Mouse (Mus musculus) frontal cortex, adult (tissue): ENCODE results near the gene Ube2j1.

Experiments
- ATAC-seq: cut with Nextera tagmentation; 2 replicates; pipeline ENCODE4 v1.9.2; 2017; ENCODE audit warnings: mild to moderate bottlenecking, moderate library complexity, mixed read lengths; ENCODE audit not compliant: low TSS enrichment

Gene Ube2j1

GRCm38 (mm10) chr4:33070326-33070725, 39.1 kb downstream of the Ube2j1 start:
- no peak for ATAC-seq

- ATAC-seq, result no peak
Measured at GRCm38 (mm10) chr4:33071337-33071736, 40.1 kb downstream of the Ube2j1 start.

DNA sequence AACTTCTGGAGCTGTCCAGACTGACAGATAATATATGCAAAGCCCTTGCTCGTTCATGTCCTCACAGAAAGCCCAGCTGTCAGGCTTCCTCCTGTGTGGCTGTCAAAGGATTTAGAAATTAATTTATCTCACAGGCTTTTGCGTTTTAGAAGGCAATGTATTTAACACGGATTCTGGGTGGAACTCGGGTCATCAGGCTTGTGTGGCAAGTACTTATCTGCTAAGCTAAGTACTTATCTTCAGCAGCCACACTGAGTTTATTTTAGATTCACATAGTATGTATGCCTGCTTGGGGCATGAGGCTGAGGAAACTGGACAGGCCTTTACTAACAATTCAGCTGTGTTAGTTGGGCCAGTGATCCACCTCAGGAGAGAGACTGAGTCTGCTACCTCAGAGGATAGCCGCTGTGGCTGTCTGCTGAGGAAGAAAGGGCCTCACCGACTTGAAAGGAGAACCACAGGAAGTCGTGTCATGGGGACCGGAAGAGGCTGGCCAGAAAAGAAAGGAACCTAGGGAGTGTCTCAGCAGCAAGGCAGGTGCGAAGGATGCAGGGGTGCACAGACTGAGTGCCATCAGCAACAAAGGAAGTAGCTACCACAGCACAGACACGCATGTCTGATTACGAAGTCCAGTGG, 41.4 kb downstream of the Ube2j1 start:
- no peak for ATAC-seq

- no peak for ATAC-seq
Measured at GRCm38 (mm10) chr4:33074406-33074805, 43.2 kb downstream of the Ube2j1 start.

DNA sequence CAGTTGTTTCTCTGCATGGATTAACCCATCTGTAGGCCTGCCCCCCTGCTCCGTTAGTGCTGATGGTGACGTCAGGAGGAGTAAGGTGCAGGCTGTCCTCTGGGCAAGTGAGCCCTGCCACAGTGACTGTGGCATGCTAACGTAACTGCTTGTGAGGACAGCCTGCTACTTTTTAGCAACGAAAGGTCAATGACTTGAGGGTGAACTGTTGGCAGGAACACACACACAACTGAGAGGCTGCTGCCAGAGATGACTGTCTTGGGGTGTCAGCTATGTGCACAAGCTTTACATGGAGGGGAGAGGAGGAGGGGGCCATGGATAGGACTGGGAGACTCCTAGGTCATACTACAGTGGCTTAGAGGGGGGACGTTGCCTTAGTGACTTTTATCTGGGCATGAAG, 43.6 kb downstream of the Ube2j1 start:
- ATAC-seq, result no peak

- ATAC-seq, result no peak; the same call in 1 of the 2 replicates
Measured at GRCm38 (mm10) chr4:33075776-33076524, 44.7 kb downstream of the Ube2j1 start.

DNA sequence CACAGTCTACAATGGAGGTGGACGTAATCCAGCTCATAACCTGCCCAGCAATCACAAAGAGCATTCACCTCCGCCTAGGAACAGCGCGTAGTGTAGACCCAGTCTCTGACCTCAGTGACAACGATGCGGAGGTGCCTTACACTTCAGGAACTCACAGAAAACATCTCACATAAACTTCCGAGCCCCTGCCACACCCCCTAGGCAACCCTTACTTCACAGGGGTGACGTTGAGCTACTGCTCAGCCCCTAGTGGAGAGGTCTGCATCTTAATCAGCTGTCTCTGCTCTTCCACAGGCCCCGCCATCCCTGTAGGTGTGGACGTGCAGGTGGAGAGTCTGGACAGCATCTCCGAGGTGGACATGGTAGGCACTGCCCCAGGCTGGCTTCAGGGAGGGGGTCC, 45.9 kb downstream of the Ube2j1 start:
- ATAC-seq, result no peak

- ATAC-seq, result no peak
Measured at GRCm38 (mm10) chr4:33077724-33078123, 46.5 kb downstream of the Ube2j1 start.

- ATAC-seq, result no peak
Measured at GRCm38 (mm10) chr4:33078492-33078891, 47.3 kb downstream of the Ube2j1 start.

GRCm38 (mm10) chr4:33099118-33099694, 68.0 kb downstream of the Ube2j1 start:
- ATAC-seq, result no peak
